Mouse (Mus musculus): ENCODE data around the gene Naa10.

Naa10 gene

DNA sequence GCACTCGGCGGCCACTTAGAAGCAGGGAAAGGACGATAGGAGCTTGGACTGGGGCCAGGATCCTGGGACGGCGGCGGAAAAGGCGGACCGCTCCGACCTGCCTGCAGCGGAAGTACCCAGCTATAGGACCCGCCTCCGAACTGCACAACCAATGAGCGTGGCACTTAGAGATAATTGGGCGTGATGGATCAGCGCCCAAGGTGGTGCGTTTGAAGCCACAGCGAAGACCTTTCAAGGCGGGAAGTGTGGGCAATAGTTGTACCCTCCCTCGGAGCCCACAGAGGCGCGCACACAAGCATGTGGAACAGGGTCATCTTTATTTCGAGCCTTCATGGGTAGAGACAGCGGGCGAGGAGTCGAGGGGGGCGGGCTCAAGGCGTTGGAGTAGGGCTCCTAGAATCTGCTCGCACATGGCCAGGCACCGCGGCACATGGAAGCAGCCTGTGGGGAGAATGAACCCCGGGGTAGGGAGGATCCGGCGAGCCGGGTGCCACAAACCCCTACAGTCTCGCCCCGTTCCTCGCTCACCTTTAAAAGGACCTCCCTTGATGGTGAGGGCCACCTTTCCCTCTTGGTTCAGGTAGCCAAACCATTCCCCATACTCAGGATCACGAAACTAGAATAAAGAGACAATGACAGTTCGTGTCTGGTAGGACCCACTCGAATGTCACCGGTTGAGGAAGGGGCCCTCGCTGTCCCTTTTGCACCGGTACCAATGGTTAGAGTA, at the start of gene Naa10, which contains the start of gene Arhgap4:
Naa10 (minus strand) TSS at position 122 of the 727 bp plus-strand sequence.
Arhgap4 (minus strand) TSS at position 48 of the 727 bp plus-strand sequence.
- in situ Hi-C loops (cut with MboI; ENCODE audit: low sequenced_read_pairs) = no loop called here

DNA sequence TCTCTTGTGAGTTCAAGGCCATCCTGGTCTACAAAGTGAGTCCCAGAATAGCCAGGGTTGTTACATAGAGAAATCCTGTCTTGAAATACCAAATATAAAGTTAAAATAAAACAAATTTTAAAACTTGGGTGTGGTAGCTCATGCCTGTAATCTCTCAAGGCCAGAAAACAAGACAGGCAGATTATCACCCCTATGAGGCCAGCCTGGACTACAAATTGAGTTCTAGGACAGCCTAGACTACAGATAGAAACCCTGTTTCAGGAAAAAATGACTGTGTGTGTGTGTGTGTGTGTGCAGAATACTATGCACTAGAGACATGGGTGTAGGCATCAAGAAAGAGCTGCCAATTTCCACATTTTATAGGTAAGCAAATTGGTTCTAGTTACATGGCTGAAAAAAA, 49.0 kb upstream of the Naa10 start:
- in situ Hi-C loops (cut with MboI; ENCODE audit: low sequenced_read_pairs) = no loop called here

DNA sequence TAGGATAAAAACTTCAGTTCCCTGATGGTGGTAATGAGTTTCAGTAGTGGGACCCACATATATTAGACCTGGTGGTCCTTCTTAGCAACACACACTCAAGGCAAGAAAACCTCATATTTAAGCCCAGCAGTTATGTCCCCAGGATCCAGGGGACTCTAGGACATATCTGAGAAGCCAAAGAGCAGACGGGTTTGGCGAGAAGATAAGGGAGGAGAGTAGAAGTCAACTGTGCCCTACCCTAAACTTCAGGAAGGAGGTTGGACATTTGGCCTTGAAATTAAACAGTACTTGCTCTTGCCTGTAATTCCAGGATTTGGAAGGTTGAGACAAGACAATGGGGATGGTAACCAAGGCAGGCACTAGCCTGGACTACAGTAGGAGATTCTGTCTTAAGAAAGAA, 48.0 kb upstream of the Naa10 start:
- in situ Hi-C loops (cut with MboI; ENCODE audit: low sequenced_read_pairs) = no loop called here

DNA sequence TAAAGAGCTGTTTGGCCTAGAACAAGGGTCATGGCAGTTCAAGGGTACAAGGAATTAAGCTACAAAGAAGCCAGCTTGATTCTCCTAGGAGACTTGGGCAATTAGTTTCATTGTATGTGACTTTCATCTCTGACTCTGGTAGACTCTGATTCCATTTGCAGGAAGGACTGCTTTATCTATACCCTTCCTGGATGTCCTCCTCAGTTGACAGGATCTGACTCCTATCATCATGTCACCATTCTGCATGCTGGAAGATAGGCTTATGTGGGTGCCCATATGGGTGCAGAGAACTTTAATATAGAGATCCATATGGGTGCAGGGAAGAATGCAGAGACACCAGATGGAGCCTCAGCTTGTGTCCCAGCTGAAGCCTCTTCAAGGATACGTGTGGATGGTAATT, 47.4 kb upstream of the Naa10 start:
- in situ Hi-C loops (cut with MboI; ENCODE audit: low sequenced_read_pairs) = no loop called here

DNA sequence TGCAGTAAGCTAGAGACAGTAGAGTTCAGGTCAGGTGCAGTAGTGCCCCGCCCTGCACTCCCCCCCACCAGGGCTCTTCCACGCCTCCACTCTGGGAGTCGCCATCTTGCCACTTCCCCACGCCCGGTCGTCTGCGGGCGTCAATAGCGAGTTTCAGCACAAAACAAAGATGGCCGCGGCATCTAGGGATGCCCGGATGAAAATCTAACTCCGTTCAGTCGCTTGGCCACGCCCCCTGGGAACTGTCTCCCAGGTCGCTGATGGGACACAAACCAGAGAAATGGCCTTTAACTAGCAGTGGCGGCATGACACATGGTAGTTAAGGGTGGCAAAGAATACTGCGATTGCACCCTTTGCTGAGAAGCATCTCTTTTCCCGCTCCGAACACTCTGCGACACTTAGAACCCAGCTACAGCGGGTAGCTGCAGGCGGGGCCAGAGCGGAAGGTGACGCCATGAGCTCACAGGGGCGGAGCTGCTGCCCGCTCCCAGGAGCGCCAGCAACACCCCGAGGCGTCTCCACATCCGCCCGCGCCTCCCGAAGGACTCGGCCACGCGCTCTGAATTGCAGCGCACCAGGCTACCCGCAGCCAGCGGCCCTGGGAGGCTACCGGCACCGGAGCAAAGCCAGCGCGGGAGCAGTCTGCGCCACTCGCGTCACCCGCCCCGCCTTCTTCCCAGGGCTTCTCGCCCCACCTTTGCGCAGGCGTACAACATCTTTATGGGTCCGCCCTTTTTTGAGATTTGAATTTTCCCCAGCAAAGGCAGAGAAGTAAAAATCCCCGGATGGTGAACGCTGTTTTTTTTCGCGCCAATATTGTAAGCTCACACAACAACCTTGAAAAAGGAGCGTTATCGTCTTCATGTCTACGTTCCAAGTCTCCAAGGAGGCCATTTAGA, 45.7 kb upstream of the Naa10 start:
- in situ Hi-C loops (cut with MboI; ENCODE audit: low sequenced_read_pairs) = no loop called here

DNA sequence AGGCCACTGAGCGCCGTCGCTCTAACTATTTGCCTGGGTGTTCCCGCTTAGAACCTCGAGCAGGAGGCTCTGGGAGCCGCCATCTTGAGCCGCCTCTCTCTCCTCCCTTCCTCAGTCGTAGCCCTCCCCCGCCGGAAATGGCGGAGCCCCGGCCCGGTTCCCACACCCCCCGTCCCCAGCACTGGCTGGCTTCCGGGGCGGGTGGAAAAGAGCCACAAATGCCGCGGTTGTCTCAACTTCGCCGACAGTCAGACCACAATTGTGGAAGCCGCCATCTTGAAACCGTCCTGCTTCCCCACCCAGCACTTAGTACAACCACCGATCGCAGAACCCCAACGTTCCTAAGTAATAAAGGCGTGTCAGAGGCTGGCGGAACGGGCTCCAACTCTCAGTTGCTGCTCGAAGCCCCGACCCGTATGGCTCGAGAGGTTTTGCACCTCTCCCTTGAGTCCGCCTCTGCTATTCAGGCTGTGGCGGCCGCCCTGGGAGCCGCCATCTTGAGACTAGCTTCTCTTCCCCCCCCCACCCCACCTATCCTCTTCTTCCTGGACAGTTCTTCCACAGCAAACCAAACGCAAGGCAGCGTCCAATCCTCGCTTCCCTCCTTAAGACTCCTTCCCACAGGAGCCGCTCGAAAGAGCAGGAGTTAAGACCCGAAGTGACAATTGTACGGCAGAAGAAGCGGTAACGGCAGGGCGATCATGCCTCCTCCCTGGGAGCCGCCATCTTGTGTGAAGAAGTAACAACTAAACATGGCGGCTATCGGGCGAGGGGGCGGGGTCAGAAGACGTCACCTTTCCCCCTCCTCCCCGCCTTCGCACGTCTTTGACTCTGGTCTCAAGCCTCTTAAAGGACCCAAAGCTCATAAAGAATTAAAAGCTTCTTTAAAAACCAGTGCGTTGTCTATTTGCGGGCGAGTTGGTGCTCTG, 44.8 kb upstream of the Naa10 start, which contains the start of gene Hcfc1:
Hcfc1 (minus strand) TSS at position 110 of the 929 bp plus-strand sequence.
- in situ Hi-C loops (cut with MboI; ENCODE audit: low sequenced_read_pairs) = no loop called here

DNA sequence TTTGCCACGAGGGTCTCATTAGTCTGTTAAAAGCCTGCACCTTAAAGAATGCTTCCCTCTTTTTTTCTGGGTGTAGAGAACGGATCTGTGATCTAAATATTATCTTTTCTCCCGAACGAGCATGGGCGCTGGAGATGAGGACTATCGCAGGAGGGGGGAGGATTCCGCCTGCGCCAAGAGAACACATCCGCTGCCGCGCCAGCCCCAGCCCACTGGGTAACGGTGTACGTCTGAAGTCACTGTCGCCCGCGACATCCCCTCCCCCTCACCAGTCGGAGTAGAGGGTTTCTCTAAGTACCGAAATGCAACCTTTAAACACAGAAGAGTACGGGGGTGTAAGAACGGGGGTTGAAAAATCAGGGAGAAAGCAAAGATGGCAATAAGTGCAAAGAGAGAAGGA, 43.6 kb upstream of the Naa10 start:
- in situ Hi-C loops (cut with MboI; ENCODE audit: low sequenced_read_pairs) = no loop called here

DNA sequence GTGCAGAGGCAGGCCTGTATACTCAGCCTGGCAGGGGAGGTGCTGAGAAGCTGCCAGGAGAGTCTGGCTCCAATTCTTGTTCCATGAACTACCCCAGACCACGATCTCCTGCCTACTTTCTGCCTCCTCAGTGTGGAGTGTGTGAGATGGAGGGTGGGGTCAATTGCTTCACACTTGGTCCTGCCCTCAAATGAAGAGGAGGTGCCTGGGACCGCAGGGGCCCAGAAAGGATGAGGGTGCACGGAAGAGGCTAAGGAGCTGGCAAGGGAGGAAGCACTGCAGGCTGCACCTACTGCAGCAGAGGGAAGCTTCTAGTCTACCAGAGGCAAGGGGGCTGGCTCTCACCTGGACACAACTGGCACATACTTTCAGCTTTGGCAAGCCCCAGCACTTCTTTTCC, 42.6 kb upstream of the Naa10 start:
- in situ Hi-C loops (cut with MboI; ENCODE audit: low sequenced_read_pairs) = no loop called here

DNA sequence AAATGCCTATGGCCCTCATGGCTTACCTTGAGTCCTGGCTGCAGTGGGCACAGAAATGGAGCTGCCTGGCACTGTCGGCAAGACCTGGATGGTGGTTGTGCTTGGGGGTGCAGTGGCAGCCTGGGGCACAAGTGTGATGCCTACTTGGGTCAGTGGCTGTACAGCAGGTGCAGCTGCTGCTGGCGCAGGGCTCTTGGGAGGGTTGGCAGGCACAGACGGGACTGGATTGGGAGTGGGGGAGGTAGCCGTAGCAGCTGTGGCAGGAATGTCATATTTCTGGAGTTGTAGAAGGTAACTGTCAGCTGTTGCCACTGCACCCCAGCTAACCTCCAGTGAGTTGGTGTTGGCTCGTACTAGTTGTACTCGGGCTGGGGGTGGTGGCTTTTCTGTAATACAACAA, 33.2 kb upstream of the Naa10 start:
- in situ Hi-C loops (cut with MboI; ENCODE audit: low sequenced_read_pairs) = no loop called here

DNA sequence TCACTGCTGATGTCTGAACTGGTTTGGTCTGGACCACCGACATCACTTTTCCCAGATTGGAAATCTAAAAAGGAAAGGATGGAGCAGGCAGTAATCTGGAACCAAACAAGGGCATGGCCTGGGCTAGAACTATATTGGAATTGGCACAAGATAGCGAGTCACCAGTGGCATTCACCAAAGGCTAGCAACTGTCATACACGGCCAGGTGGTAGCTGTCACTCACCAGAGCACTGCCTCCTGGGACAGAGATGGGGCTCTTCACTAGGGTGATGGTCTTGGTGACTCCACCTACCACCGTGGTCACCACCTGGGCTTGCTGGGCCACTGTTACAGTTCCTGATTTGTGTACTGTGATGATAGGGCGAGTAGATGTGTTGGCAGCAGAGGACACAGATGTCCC, 30.9 kb upstream of the Naa10 start:
- in situ Hi-C loops (cut with MboI; ENCODE audit: low sequenced_read_pairs) = no loop called here

DNA sequence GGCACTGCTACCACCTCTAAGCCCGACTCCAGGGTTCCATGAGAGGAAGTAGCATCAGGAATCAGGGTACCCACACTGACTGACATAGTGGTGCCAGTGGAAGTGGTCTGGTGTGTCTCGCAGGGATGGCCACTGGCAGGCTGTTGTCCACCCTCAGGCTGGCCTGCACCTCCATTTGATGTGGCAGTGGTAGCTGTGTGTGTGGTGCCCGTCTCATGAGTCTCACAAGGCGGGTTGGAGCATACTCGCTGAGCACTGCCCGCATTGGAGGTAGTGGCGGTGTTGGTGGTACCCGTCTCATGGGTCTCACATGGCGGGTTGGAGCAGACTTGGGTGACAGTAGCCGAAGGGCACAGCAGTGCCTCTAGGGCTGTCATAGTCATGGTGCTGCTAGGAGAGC, 27.6 kb upstream of the Naa10 start:
- in situ Hi-C loops (cut with MboI; ENCODE audit: low sequenced_read_pairs) = no loop called here

DNA sequence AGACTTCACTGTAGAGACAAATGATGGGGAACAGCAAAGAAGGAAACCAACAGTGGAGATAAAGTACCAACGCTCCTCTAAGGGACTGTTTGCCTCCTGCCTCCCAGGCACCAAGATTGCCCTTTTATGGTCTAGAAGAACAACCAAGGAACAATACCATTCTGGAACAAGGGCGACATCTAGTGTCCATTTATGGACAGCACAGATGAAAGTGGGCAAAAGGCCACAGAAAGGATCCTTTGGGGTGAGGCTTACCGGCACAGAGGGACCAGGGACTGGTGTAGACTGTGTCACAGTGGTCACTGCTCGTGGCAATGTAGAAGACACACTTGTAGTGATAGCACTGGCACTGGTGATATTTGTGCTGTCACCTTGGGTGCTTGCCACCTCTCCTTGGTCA, 26.9 kb upstream of the Naa10 start:
- in situ Hi-C loops (cut with MboI; ENCODE audit: low sequenced_read_pairs) = no loop called here

DNA sequence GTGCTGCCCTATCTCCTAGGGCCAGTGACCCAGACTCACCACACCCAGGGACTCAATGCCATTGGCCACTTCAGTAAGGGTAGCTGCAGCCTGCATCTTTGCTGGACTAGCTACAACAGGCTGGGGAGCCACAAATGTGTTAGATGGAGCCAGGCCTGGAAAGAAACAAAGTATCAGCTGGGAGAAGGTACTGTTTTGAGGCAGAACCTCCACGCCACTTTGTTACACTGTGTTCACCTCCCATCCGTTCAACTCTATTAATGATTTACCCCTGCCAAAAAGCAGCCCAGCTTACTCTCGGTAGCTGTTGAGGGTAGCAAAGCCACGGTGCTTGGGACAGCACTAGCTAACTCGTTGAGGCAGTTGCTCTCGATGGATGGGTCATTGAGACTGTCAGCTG, 25.2 kb upstream of the Naa10 start:
- in situ Hi-C loops (cut with MboI; ENCODE audit: low sequenced_read_pairs) = no loop called here

DNA sequence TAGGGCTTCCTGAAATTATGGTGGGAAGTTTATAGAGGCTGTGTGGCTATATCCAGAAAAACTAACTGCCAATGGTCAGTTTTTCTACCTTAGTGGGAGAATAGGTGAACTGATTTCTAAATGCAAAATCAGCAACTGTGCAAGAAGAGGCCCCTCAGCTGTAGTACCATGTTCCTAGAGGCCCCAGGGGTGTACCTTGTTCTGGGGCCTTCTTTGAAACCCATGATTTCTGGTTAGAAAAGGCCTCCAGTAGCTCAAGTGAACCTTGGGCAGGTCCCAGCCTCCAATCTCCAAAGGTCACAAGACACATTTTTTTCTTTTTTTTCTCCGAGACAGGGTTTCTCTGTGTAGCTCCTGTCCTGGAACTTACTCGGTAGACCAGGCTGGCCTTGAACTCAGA, 20.6 kb upstream of the Naa10 start:
- in situ Hi-C loops (cut with MboI; ENCODE audit: low sequenced_read_pairs) = no loop called here

DNA sequence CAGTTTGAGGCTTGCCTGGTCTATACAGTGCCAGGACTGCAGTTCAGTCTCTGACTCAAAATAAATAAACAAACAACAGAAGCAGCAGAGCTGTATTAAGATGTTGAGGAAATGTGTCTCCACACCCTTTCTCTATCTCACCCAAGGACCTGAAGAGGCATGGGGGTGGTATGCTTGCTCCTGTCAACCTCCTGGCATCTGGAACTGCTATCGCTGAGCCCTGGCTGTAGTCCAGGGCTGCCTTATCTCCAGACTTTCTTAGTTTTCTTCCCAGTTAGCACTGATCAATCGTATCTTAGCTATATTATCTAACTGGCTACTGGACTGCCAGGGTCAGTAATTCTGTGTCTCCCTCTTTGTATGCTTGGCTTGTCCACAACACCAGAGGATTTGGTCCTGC, 20.1 kb upstream of the Naa10 start:
- in situ Hi-C loops (cut with MboI; ENCODE audit: low sequenced_read_pairs) = no loop called here

DNA sequence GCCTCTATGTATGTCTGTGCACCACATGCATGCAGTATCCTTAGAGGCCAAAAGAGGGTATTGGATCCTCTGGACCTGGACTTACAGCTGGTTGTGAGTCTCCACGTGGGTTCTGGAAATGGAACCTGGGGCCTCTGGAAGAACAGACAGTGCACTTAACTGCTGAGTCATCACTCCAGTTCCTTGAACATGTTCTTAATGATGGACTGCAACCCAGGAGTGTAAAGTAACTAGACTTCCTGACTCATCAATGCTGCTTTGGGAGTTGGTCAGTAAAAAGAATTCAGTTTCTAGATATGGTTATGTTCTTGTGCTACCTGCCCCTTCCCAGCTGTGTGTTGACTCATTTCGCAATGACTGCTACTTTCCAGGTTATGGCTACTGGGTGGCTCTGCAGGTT, 10.1 kb upstream of the Naa10 start:
- in situ Hi-C loops (cut with MboI; ENCODE audit: low sequenced_read_pairs) = no loop called here

DNA sequence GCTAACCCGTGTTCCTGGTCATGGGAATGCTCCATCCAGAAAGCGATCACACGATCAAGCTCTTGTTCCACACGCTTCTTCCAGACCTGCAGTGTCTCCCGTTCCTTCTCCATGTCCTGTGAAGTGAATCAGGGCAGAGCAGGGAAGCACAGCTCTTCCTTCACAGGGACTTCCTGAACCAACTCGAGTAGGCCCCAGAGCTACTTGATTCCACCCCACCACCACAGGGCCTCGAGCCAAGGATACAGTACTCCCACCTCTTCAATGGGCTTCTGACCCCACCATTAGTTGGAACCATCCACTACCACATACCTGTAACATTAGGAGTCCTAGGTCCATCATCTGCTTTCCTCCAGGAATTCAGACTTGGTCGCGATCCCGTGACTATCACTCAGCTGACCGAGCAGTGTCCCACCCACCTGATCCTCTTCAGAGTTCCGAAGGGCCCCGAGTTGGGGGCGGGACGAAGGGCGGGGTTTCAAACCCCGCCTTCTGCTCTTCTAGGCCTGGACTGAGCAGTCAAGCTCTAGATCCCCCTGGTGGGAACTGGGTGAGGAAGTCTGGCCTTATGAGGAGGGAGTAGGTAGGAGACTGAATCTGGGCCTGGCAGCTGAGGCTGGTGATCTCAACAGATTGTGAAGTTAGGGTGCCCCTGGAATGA, 8.8 kb upstream of the Naa10 start, which contains the start of gene Renbp:
Renbp (minus strand) TSS at position 449 of the 661 bp plus-strand sequence.
- in situ Hi-C loops (cut with MboI; ENCODE audit: low sequenced_read_pairs) = no loop called here

DNA sequence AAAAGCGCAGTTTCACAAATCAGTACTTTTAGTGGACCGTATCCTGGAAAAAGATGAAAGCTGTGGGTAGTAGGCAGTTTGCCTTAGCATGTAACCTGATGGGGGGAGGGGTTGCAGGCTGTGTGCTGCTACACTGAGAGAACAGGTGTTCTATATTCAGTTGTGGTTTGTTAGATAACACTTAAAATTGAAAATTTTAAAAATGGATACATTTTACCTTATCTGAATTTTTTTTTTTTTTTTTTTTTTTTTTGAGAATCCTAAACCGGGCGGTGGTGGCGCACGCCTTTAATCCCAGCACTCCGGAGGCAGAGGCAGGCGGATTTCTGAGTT, 772 bp upstream of the Naa10 start:
- in situ Hi-C loops (cut with MboI; ENCODE audit: low sequenced_read_pairs) = no loop called here

DNA sequence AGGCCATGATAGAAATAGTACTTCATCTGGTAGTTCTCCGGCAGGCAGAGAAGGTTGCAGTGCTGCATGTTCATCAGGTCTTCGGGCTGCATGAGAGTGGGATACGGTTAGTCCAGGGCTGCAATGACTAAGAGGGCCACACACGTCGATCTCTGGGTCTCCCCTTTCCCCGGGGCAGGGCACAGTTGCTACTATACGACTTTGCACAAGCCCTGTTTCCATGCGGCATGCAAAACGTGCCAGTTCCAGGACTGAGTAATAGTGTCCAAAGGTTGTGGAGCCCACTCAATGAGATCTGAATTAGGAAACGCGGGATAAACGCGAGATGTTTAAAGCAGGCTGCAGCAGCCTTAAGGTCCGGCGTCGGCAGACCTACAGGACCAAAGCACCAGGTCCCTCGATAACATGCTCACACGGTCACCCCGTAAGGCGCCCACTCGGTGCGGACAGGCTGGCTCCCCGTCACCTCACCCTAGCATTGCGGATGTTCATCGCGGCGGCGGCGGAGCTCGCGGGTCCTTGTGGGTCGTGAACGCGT, 390 bp downstream of the Naa10 start:
- in situ Hi-C loops (cut with MboI; ENCODE audit: low sequenced_read_pairs) = no loop called here

DNA sequence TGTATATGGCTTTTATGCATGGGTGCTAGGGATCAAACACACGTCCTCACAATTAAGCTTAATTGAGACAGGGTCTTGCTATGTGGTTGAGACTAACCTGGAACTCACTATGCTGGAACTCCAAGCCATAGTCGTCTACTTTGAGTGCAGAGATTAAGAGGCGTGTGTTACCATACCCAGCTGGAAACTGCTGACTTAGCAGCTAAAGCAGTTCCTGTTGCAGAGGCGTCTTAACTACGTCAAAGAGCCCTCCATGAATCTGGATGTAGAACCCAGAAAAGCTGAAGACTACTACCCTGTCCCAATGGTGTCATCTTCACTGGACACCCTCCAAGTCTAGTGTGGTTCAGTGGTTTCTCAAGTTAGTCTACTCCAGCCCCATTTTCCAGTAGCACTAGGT, 3.1 kb downstream of the Naa10 start:
- in situ Hi-C loops (cut with MboI; ENCODE audit: low sequenced_read_pairs) = no loop called here

Measured in CH12F3 (cell line).